Mouse (Mus musculus): ENCODE data around the gene Ap5z1.

GRCm38 (mm10) chr5:142477866-142478615 lies 14.3 kb downstream of the Ap5z1 start:
- no peak for TF ChIP-seq GATA1 (IDR thresholded peaks at IDR 0.05; ENCODE audit: borderline replicate concordance, low read length)
- TF ChIP-seq FLI1 (IDR thresholded peaks at IDR 0.05; ENCODE audit: low read length) = no peak
